Mouse (Mus musculus) splenic B cell, adult 2 months (primary cell): ENCODE data around the gene Rcor3.
A peak's percentile ranks its signal among the peaks of the same experiment; 100 is the strongest.

Experiments
- DNase-seq: peaks from one replicate; pipeline ENCODE4 v3.0.0-alpha.2; 2011; ENCODE audit warnings: low read depth, low spot score
- H3K27me3 ChIP-seq: 2 replicates; pipeline ENCODE4 v1.6.1; 2012; ENCODE audit warnings: mild to moderate bottlenecking, low read length, moderate library complexity, mixed read lengths; ENCODE audit not compliant: control insufficient read depth, poor library complexity, insufficient read depth, severe bottlenecking
- H3K36me3 ChIP-seq: 2 replicates; pipeline ENCODE4 v1.6.1; 2012; ENCODE audit warnings: mild to moderate bottlenecking, low read length, moderate library complexity, mixed read lengths; ENCODE audit not compliant: control insufficient read depth, poor library complexity, insufficient read depth, severe bottlenecking

Rcor3 gene

DNA sequence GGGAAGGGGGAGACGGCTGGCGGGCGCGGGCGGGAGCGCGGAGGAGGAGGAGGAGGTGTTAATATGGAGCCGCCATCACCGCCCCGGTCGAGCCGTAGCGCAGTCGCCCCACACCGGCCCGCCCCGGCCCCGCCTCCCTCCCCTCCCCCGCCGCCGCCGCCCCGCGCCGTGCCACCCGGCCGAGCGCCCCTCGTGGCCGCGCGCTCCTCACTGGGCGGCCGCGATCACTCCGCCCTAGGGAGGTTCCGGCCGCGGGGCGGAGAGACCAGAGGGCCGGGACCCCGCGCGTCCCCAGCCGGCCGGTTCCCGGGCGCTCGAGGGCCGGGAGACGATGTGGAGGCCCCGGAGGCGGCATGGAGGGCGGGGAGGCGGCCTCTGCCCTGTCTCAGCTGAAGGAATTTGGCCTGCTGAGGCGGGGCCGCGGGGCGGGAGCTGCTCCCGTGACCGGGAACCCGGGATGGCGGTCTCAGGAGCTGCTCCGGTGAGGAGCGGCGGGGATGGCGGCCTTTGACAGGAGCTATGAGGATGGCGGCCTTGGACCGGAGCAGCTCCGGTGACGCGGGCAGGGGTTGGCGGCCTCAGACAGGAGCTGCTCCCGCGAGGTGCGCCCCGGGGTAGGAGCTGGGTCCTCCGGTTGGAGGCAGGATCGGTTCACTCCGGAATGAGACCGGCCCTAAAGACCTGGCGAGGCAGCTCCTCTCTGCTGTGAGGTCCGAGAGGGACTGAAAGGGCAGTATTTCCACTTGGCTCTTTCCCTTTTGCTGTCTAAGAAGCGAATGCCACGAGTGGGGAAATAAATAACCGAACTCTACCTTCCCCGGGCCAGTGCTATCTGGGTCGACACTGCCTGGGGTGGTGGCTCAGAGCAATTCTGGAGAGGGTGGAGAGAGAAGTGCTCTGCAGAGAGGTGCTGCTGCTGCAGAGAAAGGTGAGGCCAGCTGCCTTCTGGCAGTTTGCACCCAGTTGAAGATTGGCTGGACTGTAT is at the start of gene Rcor3:
Gene Rcor3 (minus strand): TSS at position 137 of the 985 bp plus-strand sequence.
- Histone ChIP-seq H3K36me3 (no peaks in the 10 kb centered on the region), H3K27me3 (no peaks in the 10 kb centered on the region)
- DNase-seq = peak; percentile 76

DNA sequence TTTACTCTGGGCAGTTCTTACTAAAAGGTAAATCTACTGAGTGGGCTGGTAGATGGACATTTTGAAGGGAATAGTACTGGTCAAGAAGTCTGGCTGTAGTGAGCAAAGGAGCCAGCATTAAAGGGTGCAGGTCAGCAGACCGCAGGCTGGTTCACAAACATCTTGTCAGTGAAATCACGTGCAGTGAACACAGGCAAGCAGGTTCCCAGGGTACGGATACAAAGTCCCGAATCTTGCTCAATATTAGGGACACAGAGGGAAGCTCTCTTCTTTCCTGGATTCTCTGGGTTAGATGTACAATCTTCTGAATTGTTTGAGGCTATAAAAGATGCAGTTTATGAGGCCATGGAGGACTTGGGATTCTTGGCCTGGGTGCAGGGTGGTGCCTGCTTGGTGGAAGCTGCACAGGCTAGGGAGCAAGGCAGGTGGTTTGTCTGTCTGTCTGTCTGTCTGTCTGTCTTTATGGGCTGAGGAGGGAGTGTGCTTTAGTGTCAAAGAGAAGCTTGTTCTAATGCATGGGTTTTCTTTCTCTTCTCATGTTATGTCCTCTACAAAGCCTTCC is 43.9 kb upstream of the Rcor3 start:
- DNase-seq = no peak
- Histone ChIP-seq H3K36me3 (no peaks in the 10 kb centered on the region), H3K27me3 (no peaks in the 10 kb centered on the region)

DNA sequence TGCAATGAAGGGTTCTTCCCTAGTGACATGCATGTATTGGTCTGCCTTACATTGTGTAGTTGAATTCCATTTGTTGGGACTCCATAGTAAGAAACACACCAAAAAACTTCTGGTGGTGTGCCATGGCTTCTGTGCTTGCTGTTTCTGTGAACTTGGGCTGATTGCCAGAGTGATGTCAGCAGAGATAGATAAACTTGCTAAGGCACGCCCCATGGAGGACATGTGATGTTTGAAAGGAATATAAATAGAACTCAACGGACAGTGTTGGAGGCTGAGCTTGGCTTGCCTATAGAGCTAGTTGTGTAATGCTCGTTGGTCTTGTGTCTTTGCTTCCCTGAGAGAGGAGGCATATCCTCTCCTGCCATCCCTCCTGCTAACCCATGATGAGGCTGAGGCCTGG is 42.0 kb upstream of the Rcor3 start:
- H3K36me3 ChIP-seq = no peaks in the 10 kb centered on the region
- H3K27me3 ChIP-seq = no peaks in the 10 kb centered on the region
- no peak for DNase-seq

DNA sequence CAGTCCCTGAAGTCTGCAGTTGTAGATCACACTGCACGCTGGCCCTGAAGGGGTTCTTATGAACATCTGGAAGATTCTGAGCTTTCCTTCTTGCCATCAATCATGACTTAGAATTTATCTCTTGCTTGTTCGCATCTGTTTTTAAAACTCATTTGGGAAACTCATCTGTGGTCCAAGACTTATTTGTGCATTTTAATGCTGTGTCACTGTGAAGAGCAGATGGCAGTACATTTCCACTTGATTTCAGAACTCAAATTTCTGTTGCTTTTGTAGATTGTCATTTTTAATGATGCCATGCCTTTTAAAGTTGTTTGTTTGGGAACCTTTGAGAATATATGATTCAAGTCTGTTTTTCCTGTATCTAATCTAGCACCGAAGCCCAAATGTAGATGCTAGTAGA is 33.6 kb upstream of the Rcor3 start:
- H3K36me3 ChIP-seq = no peaks in the 10 kb centered on the region
- H3K27me3 ChIP-seq = no peaks in the 10 kb centered on the region
- no peak for DNase-seq

DNA sequence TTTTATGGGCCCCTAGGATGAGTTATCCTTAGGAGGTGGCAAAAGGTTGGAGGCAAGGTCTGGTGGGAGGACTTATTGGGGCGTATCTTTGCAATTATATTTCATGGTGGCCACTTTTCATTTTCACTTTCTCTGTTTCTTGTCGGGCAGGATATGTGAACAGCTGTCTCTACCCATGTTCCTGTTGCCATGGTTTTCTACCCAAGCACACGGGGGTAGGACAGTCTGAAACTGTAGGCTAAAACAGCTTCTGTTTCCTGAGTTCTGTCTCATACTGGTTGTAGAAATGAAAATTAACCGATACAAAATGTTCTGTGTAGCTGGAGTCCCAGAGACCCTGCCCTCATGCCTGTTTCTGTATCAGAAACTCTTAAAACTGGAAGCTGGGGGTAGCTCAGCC is 13.3 kb upstream of the Rcor3 start:
- Histone ChIP-seq H3K27me3 (no peaks in the 10 kb centered on the region; the same call in 1 of the 2 replicates), H3K36me3 (no peaks in the 10 kb centered on the region)
- DNase-seq = peak; percentile 9

- H3K36me3 ChIP-seq = no peaks in the 10 kb centered on the region
- DNase-seq = no peak
- H3K27me3 ChIP-seq = no peaks in the 10 kb centered on the region
Measured at GRCm38 (mm10) chr1:192140313-192140712, 2.5 kb upstream of the Rcor3 start.

- Histone ChIP-seq H3K36me3 (no peaks in the 10 kb centered on the region), H3K27me3 (no peaks in the 10 kb centered on the region)
- DNase-seq = no peak
Measured at GRCm38 (mm10) chr1:192137291-192137925, 454 bp downstream of the Rcor3 start.

GRCm38 (mm10) chr1:192136561-192137290 is 1.1 kb downstream of the Rcor3 start:
- Histone ChIP-seq H3K36me3 (no peaks in the 10 kb centered on the region), H3K27me3 (no peaks in the 10 kb centered on the region)
- DNase-seq = peak; percentile 49

- DNase-seq = no peak
Measured at GRCm38 (mm10) chr1:192130202-192130601, 7.7 kb downstream of the Rcor3 start.

DNA sequence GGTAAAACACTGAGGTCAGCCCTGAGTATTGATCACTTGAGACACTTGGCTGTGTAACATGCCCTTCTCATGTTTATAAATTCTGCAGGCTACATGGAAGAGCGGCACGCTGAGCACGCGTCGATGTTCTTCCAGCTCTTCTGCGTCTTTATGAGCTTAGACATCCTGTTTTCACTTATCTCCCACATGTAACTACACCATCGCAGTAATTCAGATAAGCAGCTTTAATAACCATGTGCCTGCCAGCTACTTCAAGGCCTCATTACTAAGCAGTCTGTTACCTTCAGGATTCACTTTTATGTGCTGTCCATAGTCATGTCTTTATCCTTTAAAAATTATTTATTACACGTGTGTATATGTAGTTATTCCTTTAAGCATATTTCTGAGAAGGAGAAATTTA is 9.5 kb downstream of the Rcor3 start:
- DNase-seq = no peak
- 0 out of 2 replicates have a peak, but pooled peaks cover 4% of the 10 kb centered on the region for H3K36me3 ChIP-seq
- no peaks in the 10 kb centered on the region for H3K27me3 ChIP-seq

More at GRCm38 (mm10) chr1:192130202-192130601, 7.7 kb downstream of the Rcor3 start:
- Histone ChIP-seq H3K27me3 (no peaks in the 10 kb centered on the region), H3K36me3 (0 out of 2 replicates have a peak, but pooled peaks cover 4% of the 10 kb centered on the region)

DNA sequence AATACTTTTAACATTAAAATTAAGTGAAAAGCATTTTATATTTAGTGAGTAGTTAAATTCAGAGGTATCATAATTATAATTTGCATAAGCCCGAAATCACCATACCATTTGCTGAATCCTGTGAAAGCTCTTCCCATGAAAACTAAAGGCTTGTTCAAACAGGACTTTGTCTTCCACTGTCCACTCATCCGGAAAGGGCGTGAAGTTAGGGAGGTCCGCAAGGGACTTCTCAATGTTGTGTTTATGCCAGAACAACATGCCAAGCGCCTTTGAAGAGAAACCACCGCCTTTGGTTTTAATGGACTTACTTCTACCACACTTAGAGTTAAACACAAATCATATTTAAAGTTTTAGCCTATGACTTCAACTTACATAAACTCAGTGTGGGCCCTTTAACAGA is 12.1 kb downstream of the Rcor3 start:
- DNase-seq = no peak
- H3K36me3 ChIP-seq = 0 out of 2 replicates have a peak, but pooled peaks cover 4% of the 10 kb centered on the region
- H3K27me3 ChIP-seq = no peaks in the 10 kb centered on the region

DNA sequence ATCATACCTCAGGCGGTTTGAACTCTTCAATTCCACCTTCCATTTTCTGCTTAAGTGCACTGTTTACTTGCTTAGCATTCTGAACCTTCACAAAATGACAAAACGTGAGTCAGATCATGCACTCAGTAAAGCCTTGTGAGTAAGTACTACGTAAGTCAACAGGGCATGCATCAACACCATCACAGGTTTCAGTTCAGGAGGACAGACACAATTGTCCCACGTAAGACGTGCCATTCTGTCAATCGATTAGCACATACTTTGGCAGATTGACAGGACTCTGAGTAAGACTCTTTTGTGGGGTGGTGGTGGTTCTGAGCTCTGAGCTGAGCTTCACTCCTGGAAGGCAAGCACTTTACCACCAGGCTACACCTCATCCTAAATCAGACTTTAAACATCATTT is 21.6 kb downstream of the Rcor3 start:
- no peak for DNase-seq
- Histone ChIP-seq H3K36me3 (peaks cover 2% of the 10 kb centered on the region; the same call in 1 of the 2 replicates), H3K27me3 (no peaks in the 10 kb centered on the region)

- DNase-seq = no peak
- H3K27me3 ChIP-seq = no peaks in the 10 kb centered on the region
- peaks cover 2% of the 10 kb centered on the region; the same call in 1 of the 2 replicates for H3K36me3 ChIP-seq
Measured at GRCm38 (mm10) chr1:192115378-192115777, 22.5 kb downstream of the Rcor3 start.

GRCm38 (mm10) chr1:192109169-192109568 is 28.7 kb downstream of the Rcor3 start:
- Histone ChIP-seq H3K36me3 (no peaks in the 10 kb centered on the region), H3K27me3 (no peaks in the 10 kb centered on the region)
- no peak for DNase-seq
